Mouse (Mus musculus) myocyte (in vitro differentiated cells): Measurements from ENCODE around the gene Dido1.

Source experiments
- MAX ChIP-seq: IDR thresholded peaks from one replicate; pipeline ENCODE4 v1.6.1; 2011; ENCODE audit warnings: low read depth, mild to moderate bottlenecking, control low read depth
- POLR2A ChIP-seq: IDR thresholded peaks from one replicate; pipeline ENCODE4 v1.6.1; 2011; ENCODE audit warnings: low read depth, mild to moderate bottlenecking, control low read depth, moderate library complexity; ENCODE audit not compliant: insufficient read length
- POLR2AphosphoS2 ChIP-seq: IDR thresholded peaks from one replicate; pipeline ENCODE4 v1.6.1; 2011; ENCODE audit warnings: low read depth, control low read depth; ENCODE audit not compliant: insufficient read length

GRCm38 (mm10) chr2:180678609-180679140, 31.1 kb downstream of the Dido1 start:
- TF ChIP-seq POLR2A = peak; percentile 34
- TF ChIP-seq MAX = no peak
- peak; percentile 96 for TF ChIP-seq POLR2AphosphoS2
